Mouse (Mus musculus) cerebellum, postnatal 14 days (tissue): ENCODE results near the gene Efcab10.

ENCODE experiments used
- DNase-seq, 2 experiments: peaks; one replicate each; pipeline ENCODE4 v3.0.0; 2021; ENCODE audit warnings: mixed read lengths in 2 of 2

Efcab10 gene

DNA sequence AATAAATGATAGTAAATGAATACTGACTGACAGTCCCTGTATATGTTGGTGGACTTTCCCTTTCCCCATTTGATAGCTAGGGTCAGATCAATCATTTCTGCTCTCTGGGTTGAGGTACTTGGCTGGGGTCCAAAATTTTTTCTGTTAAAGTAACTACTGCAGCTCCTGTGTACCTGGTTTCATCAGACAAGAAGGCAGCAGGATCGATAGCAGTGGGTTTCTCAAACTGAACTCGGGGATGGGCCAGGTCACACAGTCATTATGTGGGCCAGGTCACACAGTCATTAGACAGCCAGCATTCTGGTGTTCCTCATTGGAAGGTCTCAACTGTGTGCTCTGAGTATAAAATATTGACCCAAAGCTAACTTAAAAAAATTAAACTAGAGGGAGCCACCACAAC lies 33.1 kb downstream of the Efcab10 start:
- no peak for DNase-seq

DNA sequence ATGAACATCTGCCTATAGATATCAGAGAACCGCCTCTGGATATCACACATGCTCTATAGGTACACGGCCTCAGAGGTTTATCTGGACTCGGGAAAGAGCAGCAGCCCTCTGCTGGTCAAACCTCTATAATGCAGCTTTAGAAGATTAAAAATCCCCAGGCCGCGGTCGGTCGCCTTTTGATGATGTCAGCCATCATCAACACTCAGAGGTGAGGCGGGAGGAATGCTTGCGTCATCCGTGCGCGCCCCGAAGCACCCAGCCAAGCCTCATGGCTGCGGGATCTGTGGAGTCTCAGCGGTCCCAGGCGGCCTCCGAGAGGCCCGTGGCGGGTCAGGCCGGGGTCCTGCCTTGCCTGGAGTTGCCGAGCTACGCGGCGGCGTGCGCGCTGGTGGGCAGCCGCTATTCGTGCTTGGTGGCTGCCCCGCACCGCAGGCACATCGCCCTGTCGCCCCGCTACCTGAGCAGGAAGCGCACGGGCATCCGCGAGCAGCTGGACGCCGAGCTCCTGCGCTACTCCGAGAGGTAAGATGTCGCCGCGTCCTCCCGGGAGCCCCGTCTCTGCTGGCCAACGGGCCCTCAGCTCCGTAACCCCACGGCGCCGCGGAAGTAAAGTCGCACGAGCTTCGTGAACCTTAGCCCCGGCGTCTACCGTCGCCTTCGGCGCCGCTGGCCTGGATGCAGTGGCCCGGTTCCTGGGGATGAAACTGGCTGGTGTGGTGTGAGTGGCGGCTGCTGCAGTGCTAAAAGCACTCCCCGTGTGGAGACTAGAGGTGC lies 34.9 kb downstream of the Efcab10 start, which contains the start of gene Twistnb:
Gene Twistnb, plus strand, starts transcription at position 249 of the 774 bp plus-strand sequence.
- DNase-seq, result peak; percentile 99 to 100

DNA sequence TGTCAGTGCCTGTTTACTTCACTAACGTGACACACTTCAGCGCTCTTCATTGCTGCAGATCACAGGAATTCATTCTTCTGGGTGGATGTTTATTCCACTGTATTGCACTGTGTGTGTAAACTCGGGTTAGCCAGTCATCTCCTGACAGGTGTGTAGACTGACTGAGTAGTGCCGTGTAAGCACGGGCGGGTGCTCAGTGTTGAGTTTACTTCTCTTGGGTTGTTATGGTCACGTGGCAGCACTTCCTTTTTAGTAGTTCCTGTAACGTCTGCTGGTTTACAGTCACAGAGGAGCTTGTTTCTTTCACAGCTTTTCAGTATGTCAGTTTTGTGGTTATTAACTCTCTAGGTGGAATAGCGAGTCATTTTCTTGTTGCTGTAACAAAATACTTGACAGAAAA lies 39.2 kb downstream of the Efcab10 start:
- DNase-seq, result no peak

DNA sequence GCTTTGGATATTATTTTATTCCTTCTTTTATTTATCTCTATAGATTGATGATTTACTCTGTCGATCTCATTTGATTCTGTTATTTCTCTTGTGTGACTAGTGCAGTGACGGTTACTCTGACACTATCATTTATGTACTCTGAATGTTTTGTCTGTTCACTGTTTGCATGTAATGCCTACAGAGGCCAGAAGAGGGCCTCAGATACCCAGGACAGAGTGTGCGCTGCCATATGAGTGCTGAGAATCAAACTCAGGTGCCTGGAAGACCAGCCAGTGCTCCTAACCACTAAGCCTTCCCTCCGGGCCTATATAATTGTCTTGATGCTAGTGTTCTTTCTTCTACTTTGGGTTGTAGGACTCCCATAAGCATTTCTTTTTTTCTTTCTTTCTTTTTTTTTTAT lies 40.1 kb downstream of the Efcab10 start:
- DNase-seq, result no peak
